Mouse (Mus musculus) layer of hippocampus, postnatal 36 days (tissue): ENCODE results near the gene Chd2. TPM values are rescaled to one million over a fixed set of nuclear protein-coding genes. Genes with fewer than 3 reads are reported as not detected.
"Not testable (repeated sequence)": the region's sequence is repeated elsewhere in the genome, so short reads cannot be mapped to it uniquely, and the experiment has no call there.

Source experiments
- DNase-seq, 2 experiments: peaks; one replicate each; pipeline ENCODE4 v3.0.0; 2022
- total RNA-seq, 2 experiments: library from RNA; stranded (reverse); gene quantifications; 2 replicates each; pipeline ENCODE4 v1.2.3; 2021

The Chd2 gene
- total RNA-seq, result 10 to 100 TPM; 46.4 to 61.7 TPM

DNA sequence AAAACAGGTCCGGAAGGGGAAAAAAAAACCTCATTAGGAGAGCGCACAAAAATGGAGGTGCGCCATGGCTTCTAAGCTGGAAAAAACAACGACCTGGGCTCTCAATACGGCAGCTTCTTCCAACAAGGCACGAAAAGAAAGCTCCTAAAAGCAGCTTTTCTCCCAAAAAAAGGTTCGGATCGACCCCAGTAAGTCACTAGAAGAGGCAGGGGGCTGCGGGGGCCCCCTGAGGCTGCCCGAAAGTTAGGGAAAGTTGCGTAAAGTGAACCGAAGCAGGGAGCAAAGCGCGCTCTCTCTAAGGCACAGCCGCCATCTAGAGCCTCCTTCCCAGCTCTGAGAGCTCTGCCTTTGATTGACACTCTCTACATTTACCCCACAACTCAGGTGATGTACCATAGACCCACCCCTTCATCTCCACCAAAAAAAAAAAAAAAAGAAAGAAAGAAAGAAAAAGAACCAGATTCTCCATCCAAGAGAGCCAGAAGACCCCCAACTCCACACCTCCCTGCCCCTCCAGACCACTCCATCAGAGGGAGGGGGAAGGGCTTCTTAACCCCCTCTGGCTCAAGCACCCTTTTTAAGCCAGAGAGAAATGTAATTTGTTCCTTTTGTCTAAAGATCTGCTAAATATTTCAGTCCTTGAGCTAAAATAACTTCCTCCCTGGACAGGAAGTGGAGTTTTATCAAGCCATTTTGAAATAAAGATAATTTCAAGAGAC lies at the start of gene Chd2:
Gene Chd2, minus strand, starts transcription at position 419 of the 719 bp plus-strand sequence.
- DNase-seq, result peak; percentile 71 to 74

DNA sequence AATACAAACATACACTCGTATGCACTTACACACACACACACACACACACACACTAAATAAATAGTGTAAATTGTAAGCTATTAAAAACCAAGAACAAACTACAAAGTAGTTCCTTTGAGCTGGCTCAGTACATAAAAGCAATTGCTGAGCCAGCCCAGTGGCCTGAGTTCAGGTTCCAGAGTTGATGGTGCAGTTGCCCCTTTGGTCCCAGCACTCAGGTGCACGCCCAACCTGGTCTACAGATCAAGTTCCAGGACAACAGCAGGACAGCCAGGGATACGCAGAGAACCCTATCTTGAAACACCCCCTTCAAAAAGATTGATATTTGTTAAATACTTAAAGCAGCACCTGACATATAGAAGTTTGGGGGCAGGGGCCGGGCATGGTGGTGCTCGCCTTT lies 49.1 kb upstream of the Chd2 start:
- no peak for DNase-seq

DNA sequence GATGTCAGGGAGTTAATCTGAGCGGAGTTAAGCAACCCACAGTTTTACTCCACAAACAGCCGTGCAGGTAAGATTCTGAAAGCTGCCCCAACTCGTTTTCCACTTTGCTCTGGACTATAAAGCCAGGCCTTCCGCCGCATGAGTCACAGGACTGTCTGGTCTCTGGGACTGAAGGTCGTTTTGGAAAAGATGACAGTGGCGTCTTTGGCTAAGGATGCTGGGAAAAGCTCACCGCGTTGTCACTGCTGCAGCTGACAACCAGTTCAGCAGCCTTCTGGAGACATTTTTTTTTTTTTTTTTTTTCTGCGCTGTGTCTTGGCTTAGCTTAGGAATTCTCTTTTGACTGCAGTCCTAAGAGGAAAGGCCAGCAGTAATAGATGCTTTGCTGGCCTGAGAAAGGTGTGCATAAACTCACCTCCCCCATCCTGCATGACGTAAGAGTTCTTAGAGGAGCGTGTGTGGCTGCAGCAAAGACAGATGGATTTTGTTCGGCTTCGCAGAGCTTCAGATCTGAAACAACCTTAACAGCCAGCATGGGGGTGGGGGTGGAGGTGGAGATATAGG lies 47.7 kb upstream of the Chd2 start:
- peak; percentile 11 to 27 for DNase-seq

DNA sequence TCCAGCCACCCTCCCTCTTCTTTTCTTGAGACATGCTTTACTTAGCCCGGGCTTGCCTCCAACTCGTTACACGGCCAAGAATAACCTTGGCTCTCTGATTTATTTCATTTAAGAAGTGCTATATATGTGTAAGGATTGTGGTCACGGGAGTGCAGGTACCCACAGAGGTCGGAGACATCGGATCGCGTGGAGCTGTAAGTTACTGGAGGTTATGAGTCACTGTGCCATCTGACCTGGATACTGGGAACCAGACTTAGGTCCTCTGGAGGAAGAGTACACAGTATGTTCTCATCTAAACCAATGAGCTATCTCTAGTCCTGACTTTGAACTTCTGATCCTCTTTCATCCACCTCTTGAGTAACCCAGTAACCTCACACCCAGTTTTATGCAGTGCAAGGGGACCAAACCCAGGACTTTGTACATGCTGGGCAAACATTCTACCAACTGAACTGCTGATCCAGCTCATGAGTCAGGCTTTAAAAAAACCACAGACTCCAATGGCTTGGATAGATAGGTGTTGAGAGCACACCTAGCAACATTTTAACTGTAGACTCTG lies 46.8 kb upstream of the Chd2 start:
- DNase-seq, result no peak

DNA sequence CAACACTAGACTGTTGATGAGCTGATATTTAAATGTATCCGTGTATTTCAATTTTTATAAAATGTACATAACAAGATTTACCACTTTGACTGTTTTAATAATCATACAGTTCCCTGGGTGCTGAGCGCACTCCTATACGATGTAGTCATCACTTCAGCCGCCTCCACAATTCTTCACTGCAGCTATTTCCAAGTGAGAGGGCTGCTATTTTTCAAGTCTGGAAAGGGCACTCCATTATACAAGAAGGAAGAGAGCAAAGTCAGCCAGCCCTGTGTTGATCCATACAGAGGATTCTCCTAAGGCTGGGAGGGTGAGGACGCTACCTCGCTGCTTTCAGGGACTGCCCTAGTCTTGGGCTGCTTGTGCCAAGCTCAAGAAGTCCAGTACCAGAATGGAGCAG lies 45.1 kb upstream of the Chd2 start:
- DNase-seq, result no peak

DNA sequence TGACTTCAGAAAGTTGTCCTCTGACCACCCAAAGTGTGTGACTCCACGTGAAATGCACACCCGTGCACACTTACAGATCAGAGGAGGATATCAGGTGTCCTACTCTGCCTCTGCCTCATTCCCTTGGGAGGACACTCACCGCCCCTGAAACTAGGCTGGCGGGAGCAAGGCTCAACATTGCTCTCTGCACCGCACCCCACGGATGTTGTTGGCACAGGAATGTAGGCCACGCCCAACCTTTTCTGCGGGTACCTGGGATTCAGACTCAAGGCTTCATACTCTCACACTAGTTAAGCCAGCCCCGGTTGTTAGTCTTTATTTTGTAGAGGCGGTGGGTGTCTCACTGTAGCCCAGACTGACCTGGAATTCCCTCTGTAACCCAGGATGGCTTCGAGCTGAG lies 44.6 kb upstream of the Chd2 start:
- no peak for DNase-seq

DNA sequence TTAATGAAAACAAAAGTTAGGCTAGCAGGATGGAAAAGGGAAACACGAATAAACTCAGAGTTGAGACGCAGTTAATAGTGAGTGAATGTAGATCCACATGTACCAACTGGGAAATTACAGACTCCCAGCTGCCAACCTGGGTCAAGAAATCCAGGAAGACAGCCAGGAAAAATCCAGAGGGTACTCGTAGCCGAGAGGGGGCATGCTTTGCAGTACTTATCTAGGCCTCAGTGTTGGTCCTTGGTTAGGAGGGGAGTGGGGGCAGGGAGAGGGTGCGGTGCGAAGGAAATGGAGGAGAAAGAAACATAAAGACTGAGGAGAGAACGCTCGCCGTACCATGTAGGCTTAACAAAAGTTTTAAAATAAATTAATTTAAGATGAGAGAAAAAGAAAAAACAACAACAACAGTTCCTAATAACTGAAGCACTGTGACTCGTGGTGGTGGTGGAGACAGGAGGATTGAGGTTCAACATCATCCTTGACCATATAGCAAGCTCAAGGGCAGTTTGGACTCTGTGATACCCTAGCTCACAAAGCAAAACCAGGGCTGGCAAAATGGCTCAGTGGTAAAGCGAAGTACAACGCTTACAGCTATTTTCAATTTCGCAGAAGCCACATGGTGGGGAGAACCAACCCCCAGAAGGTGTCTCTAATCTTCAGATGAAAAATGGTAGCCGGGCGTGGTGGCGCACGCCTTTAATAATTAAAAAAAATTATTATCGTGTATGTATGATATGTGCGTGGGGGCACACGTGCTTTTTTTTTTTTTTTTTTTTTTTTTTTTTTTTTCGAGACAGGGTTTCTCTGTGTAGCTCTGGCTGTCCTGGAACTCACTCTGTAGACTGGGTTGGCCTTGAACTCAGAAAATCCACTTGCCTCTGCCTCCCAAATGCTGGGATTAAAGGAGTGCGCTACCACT lies 43.7 kb upstream of the Chd2 start:
- DNase-seq, result no peak

DNA sequence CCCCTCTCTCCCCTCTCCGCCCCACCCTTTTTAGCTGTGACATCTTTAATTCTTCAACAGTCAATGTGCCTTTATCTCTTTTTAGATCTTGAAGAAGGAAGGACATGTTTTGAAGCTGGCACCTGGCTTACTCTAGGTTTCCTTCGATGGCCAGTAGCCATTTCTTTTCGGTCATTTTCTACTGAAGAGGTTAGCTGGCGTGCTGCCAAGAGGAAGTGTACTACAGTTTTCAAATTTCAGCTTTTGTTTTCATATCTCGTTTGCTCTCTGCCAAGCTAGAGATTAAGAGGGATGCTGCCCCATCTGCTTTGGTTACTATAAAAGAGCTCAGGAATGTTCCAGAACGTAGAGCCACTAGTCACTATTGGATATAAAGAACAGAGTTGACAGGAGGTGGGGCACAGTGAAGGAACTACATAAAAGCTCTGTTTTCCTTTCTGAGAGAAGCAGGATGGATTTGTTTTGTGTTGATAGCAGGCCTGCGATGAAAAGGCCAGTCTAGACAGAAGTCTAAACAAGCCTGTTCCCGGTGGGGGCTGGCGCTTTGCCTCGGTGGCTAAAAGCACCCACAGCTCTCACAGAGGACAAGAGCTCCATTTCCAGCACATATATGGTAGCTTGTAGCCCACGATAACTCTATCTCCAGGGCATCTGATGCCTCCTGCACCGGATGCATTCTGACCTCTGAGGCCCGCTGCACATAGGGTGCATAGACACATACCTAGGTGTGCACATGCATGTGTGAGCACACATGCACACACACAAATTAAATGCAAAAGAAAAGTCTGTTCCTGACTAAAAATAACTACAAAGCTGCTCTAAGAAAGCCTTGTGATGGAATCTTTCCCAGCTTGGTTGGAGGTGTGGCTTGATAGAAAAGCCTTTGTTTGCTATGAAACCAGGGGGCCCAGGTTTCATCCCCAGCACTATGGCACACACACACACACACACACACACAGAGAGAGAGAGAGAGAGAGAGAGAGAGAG lies 42.7 kb upstream of the Chd2 start:
- DNase-seq, result peak in 1 of 2 experiments; percentile 33

DNA sequence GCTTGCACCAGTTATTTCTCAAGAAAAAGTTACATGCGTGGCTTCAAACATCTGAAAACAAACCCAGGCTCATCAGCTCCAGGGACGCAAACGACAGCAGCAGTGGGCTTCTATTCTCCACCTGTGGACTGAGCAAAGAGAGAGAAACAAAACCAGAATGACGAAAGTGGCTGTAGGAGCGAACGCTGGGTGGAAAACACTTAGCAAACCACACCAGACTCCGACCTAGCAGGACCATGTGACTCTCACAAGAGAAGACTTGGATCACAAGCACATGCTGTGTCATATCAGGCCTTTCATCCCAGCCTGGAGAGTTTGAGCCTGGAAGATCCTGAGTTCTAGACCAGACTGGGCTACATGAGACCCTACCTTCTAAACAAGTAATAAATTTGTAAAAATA lies 41.8 kb upstream of the Chd2 start:
- no peak for DNase-seq

DNA sequence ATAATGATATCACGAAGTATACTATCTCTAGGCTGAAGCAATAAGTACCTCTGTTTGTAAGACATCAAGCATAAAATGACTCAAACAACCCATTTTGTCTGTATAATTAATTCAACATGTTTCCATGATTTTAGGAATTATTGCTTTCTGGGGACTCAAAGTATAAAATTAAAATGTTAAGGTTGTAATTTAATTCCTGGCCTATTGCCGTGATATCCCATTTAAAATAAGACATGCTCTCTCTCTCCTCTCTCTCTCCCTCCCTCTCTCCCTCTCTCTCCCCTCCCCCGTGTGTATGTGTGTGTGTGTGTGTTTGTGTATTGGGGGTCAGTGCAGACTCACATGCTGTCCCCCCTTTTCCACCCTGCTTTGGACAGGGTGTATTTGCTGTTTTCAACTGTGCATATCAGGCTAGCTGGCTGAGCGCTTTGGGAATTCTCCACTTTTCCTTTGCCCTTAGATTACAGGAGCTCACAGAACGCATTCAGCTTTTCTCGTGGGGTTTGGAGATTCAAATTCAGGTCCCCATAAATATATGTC lies 40.3 kb upstream of the Chd2 start:
- no peak for DNase-seq

DNA sequence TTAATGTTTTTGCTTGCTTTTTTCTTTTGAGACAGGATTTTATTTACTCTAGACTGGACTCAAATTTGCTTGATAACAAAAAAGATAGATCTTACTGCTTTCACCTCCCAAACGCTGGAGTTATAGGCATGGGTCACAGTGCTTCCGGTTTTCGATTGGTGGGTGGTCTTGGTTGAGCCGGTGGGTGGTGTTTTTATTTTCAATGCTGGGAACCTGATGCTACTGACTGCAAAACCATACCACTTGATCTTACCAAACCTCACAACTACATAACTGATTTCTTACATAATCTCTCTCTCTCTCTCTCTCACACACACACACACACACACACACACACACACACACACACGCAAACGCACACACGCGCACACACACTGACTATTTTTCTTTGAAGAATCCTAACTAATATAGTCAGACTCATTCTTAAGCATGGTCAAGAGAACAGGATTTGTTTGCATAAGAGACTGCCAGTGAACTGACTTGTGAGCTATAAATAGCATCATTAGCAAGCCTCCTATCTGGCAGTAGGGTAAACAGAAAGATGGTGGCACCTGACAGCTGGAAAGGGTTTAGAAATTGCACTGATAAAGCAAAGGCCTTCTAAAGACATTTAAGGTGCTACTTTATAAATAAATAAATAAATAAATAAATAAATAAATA lies 37.6 kb upstream of the Chd2 start:
- no peak for DNase-seq

DNA sequence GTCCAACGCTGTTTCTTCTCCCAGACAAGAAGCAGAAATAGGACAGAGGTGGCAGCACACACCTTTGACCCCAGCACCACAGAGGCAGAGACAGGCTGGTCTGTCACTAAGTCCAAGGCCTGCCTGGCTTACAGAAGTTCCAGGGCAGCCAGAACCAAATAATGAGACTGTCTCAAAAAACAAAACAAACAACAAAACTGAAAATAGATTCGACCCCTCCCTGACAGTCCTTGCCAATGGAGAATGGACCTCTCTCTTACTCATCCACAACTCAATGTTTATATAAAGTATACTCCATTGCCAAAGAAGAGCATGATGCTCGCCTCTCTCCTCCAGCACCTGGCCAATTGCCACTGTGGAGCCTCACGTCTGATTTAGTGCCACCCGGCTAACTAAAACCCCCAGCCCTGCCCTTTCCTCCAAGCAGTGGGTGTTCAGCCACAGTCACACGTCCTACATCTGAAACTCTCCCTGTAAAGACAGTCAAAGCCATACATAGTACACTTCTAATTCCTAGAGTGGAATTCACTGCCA lies 36.3 kb upstream of the Chd2 start:
- no peak for DNase-seq

DNA sequence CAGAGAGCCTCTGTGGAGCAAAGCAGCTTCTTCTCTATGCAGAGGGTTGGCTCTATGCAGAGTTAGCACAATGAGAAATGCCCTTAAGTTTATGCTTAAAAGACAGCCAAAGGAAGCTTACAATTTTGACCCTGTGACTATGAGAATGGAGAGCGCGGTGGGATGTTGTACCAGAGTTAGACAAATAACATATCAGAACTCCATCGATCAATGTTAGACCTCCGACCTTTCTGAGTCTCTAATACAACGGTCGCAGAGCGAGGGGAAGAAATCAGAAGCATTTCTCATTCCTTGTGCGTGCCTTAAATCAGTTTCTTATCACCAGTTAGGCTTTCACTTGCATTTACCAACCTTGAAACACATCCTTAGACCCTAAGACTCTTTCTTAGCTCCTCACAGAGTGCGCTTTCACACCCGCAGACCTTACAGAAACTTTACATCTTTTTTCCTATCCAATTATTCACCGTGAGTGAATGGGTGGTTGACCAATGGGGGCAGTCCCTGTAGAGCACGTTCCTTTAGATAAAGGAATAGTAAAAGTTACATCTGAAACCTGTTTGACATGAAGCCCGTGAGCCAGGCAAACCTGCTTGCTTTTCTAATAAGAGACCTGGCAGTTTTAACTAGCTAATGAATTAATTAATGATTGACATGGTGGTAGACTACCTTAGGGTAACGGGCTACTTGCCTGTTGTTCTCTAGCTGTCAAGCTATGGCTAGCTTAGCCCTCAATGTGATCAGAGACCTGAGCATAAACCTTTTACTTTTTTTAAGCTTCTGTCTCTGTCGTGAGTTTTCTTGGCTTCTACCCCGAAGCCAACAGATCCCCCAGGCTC lies 34.7 kb upstream of the Chd2 start:
- DNase-seq, result no peak

DNA sequence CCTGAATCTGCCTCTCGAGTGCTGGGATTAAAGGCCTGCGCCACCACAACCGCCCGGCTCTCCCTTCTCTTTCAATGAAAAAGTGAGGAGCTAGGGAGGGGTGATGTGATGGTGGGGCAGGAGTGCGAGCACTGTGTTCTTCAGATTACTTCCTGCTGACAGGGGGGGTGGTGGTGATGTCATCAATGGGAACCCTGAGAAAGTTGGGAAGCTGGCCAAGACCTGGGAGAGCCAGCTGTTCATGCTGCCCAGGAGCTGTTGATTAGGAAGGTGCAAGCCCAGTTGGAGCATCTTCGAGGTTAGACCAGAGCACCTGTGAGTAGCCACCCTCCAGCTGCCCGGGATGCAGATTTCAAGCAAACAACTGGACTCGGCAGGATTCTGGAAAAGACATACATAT lies 33.6 kb upstream of the Chd2 start:
- no peak for DNase-seq

DNA sequence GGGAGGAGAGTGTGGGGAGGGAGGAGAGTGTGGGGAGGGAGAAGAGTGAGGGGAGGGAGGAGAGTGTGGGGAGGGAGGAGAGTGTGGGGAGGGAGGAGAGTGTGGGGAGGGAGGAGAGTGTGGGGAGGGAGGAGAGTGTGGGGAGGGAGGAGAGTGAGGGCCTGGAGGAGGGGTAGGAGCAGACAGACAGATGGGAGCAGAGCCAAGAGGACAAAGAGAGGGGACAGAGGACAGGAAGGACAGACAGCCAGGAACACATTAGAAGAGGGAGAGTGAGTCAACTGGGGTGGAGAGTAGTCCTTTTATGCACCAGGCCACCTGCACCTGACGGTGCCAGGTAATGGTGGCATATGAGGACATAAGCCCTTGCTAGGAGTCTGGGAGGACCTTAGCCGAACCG lies 33.0 kb upstream of the Chd2 start:
- DNase-seq, result not testable (repeated sequence)

DNA sequence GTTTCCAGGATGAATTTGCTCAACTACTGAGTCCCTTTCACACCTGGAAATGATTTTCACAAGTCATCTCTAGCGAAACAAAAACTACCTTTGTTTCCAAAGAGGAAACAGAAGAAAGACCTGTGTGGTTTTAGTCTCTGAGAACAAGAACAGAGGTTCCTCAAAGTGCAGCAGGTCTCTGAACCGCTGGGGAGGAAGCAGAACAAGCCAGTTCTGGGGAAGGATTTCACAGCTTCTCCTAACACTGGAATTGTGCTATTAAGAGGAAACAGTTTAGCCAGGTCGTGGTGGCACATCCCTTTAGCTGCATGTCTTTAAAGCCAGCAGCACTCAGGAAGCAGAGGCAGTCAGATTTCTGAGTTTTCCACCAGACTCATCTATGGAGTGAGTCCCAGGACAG lies 30.9 kb upstream of the Chd2 start:
- DNase-seq, result no peak

DNA sequence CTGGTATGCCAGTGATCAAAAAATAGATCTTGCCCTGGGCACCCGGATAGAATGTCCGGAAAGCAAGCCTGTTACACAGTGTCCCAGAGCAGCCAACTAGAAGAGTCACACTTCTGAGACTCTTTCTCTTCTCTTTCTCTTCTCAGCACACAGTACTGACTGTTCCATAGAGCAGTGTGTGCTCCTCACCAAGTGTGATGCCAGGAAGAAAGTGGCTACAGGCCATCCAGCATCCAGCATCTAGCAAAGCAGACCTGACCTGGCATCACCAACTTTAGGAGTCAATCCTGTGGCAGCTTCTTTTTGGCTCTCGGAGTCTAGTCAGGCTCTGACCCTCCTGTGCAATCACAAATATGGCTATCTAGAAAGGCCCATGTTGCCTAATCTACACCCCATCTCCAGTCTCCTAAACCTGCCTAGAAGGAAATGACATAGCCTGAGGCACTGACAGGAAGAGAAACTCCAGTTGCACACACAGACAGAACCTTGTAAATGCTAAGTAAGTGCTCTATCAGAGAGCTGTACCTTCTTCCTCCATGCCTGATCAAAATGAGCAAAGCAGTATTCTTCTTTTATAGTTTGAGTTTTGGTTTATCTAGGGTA lies 27.3 kb upstream of the Chd2 start:
- DNase-seq, result no peak

DNA sequence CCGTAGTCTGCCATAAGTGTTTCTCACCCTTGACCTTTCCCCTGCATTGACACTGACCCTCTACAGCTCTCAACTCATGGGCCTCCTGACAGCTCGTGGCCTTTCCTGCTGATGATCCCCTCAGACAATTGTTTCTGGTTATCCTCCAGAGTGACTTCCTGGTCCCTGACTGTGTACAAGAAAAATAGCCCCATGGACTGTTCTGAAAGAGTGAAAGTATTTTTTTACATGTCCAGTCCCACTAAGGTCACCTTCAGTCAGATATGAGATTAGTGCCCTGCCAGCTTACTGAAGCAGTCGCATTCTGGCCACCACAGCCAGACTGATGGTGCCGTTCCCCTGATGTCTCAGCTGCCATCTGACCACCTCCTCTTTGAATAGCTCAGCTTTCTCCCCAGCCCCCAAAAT lies 26.1 kb upstream of the Chd2 start:
- DNase-seq, result no peak

DNA sequence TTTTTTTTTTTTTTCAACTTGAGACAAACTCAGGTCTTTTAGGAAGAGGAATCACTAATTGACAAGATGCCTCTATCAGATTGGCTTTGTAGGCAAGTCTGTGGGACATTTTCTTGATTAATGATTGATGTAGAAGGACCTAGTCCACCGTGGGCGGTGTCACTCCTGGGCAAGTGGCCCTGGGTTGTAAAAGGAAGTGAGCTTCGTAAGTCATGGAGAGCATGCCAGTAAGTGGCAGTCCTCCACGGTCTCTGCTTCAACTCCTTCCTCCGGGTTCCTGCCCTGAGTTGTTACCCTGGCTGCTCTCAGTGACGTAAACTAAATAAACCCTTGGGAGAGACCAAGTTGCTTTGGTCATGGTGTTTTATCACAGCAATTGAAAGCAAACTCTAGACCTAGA lies 22.5 kb upstream of the Chd2 start:
- DNase-seq, result no peak
